Mouse (Mus musculus): ENCODE measurements around the gene Tmem235. TPM values are rescaled to one million over a fixed set of nuclear protein-coding genes. Genes with fewer than 3 reads are reported as not detected.

Gene Tmem235
- polyA plus RNA-seq, 1 experiment from 2014 or later: not detected

DNA sequence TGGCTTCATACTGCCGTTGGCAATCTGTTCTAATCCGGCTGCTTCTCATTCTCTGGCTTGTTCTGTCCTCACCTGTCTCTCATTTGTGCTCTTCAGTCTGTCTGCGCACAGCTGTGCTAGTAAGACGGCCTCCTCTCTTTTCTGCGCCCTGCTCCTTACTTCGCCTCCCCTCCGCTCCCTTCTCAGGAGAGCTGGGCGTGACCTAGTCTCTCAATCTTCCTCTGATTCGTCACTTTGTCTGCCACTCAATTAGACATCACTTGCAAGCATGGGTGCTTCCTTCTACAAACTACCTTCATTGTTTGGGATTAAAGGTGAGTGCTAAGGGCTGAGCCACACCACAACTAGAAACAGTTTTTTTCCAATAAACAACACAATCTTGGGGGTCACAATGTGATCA, 6.3 kb upstream of the Tmem235 start:
- Histone ChIP-seq H3K4me3 (no peak overlapping the region), H3K4me2 (no peak overlapping the region), H3K9me3 (no peaks in the 10 kb centered on the region), H3K36me3 (replicated peaks) (no peaks in the 10 kb centered on the region), H3K27me3 (replicated peaks) (no peaks in the 10 kb centered on the region), H3K27ac (no peak overlapping the region), H3K9ac (no peak overlapping the region), H3K4me1 (peaks cover 10% of the 10 kb centered on the region)
- ATAC-seq (replicated peaks): no peak
- 93% methylated on average over 9 of the region's 9 CpGs for WGBS

DNA sequence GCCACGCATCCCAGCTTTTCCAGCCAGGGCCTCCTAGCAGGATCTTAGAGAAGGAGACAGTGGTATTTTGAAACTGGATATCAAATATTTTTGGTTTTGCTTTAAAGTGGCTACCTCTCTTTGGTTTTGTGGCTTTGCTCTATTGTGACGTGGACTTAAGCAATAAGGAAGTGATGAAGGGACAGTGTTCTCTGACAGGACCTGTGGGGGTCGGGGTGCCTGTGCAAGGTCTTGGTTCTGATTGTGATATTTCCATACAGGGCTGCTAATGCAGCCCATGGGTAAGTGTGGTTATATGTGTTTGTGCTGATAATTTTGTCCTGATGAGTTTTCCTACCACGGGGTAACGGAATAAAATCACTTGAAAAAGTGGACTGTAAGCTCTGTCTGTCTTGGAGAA, 5.2 kb upstream of the Tmem235 start:
- WGBS: 95% methylated on average over 5 of the region's 5 CpGs
- Histone ChIP-seq H3K9ac (no peak overlapping the region), H3K4me2 (no peak overlapping the region)

DNA sequence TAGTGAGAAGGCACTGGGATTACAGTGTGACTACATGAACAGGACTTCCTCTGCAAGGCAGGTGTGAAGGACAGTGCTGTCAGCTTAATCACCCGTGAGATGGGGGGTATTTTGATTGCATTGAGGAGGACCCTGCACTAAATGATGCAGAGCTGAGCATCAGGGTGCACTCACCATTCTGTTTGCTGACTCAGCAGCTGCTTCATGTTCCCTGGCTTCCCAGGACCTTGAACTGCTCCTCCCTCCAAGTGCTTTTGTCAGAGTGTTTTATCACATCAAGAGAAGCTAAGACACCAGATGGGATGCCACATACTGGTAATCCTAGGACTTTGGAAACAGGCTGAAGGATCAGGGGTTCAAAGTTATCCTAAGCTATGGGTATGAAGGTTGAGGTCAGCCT, 4.6 kb upstream of the Tmem235 start:
- peaks cover 15% of the 10 kb centered on the region for H3K27me3 ChIP-seq (replicated peaks)
- no peak overlapping the region for H3K4me3 ChIP-seq
- no peak overlapping the region for H3K4me2 ChIP-seq
- ATAC-seq (replicated peaks): no peak
- WGBS: 75% methylated on average over 1 of the region's 1 CpGs
- peaks cover 3% of the 10 kb centered on the region; the same call in 1 of the 2 replicates for H3K4me1 ChIP-seq
- no peaks in the 10 kb centered on the region for H3K36me3 ChIP-seq (replicated peaks)
- no peaks in the 10 kb centered on the region for H3K9me3 ChIP-seq
- no peak overlapping the region for H3K9ac ChIP-seq
- no peak overlapping the region for H3K27ac ChIP-seq

More for the DNA sequence above, 5.2 kb upstream of the Tmem235 start:
- H3K27ac ChIP-seq: no peak overlapping the region
- no peak for ATAC-seq (replicated peaks)
- no peaks in the 10 kb centered on the region for H3K4me1 ChIP-seq
- H3K36me3 ChIP-seq (replicated peaks): no peaks in the 10 kb centered on the region
- no peaks in the 10 kb centered on the region for H3K9me3 ChIP-seq
- H3K4me3 ChIP-seq: no peak overlapping the region
- H3K27me3 ChIP-seq (replicated peaks): peaks cover 8% of the 10 kb centered on the region

DNA sequence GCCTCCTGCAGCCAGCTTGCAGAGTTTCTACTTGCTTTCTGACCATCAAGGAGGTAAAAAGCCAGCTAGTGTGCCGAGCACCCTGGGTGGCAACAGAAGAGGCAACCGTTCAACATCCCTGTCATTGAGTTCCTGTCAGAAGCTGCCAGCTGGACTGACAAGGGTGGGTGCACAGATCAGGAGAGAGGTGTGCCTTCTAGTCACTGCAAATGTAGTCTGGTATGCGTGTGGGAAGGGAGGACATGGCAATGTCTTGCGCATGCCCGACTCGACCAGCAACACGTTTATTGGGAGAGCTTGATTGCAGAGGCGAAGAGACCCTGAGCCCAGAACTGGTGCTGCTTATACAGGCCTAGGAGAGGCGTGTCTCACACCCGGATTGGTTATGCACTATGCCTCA, 3.1 kb upstream of the Tmem235 start:
- 91% methylated on average over 10 of the region's 10 CpGs for WGBS
- no peak overlapping the region for H3K9ac ChIP-seq
- ATAC-seq (replicated peaks): no peak
- no peaks in the 10 kb centered on the region for H3K36me3 ChIP-seq (replicated peaks)
- no peaks in the 10 kb centered on the region for H3K9me3 ChIP-seq
- peaks cover 3% of the 10 kb centered on the region; the same call in 1 of the 2 replicates for H3K4me1 ChIP-seq
- H3K27me3 ChIP-seq (replicated peaks): peaks cover 23% of the 10 kb centered on the region
- H3K27ac ChIP-seq: no peak overlapping the region
- H3K4me3 ChIP-seq: no peak overlapping the region
- H3K4me2 ChIP-seq: no peak overlapping the region

DNA sequence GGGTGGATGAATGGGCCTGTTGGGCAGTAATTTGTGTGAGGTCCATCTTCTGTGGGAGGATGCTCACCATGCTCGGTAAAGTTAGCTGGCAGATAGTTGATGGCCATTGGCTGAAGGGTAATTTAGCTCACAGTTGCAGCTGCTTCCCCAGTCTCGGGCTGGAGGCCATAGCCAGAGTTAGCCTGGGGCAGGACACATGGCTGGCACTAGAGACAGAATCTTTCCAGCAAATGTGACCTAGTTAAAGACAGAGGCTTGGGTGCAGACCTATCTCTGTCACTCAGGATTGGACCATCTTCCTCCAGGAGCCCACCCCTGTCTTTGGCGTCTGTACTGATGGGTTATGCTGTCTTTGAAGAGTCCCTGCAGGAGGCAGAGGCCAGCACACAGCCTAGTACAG, 2.2 kb upstream of the Tmem235 start:
- no peak overlapping the region for H3K27ac ChIP-seq
- 57% methylated on average over 3 of the region's 3 CpGs for WGBS
- no peaks in the 10 kb centered on the region for H3K9me3 ChIP-seq
- no peak for ATAC-seq (replicated peaks)
- H3K27me3 ChIP-seq (replicated peaks): peaks cover 24% of the 10 kb centered on the region
- no peak overlapping the region for H3K9ac ChIP-seq
- H3K4me3 ChIP-seq: no peak overlapping the region
- no peaks in the 10 kb centered on the region for H3K36me3 ChIP-seq (replicated peaks)
- H3K4me1 ChIP-seq: peaks cover 3% of the 10 kb centered on the region; the same call in 1 of the 2 replicates
- H3K4me2 ChIP-seq: no peak overlapping the region

DNA sequence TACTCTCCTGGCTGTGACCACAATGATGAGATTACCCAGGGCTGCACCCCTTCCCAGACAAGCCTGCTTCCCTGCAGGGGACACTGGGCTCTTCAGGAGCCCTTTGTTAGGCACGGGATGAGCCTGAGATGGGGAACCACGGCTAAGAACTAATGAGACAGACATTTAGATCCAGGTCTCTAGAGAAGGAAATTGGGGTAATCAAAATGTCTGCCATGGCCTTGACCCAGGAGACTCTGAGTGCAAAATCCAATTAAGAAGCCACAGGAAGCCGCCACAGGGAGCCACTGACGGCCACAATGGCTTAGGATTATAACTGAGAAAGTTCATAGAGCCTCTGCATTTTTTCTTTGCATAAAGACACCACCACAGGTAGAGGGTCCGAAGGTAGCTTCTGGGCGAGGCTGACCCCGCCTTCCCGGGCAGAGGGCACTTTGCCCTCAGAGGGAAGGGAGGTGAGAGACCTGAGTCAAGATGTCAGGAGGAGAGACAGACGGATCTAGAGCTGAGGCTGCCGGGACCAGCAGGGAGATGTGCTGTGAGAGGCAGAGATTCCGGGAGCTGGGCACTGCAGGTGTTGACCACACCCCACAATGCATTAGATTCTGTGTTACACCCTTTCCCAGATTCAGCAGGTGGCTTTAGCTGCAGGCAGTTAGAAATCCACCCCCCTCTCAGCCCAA, 2.8 kb downstream of the Tmem235 start:
- WGBS: 25% methylated on average over 11 of the region's 11 CpGs

DNA sequence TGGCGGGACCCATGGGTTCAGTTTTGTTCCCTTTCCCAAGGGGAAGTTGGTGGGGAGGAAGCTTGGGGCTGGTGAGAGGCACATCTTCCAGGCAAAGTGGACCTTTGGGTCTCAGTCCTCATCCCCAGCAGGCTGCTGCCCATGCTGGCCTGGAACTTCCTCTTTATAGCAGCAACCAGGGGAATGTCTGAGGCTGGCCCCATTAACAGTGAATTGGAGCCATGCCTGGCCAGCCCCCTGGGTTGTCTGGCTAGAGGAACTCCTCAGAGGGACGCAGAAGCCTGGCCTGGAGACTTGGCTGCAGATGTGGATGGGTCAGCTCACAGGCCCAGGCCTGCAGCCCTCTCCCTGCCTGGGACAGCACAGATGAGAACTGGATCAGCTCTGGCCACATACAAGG, 4.3 kb downstream of the Tmem235 start:
- peaks cover 12% of the 10 kb centered on the region for H3K4me1 ChIP-seq
- whole genome bisulfite sequencing: 70% methylated on average over 2 of the region's 2 CpGs
- no peak overlapping the region for H3K4me2 ChIP-seq
- H3K27me3 ChIP-seq (replicated peaks): peaks cover 28% of the 10 kb centered on the region
- no peak for ATAC-seq (replicated peaks)
- H3K36me3 ChIP-seq (replicated peaks): no peaks in the 10 kb centered on the region
- H3K9ac ChIP-seq: no peak overlapping the region
- H3K9me3 ChIP-seq: no peaks in the 10 kb centered on the region
- H3K27ac ChIP-seq: no peak overlapping the region
- no peak overlapping the region for H3K4me3 ChIP-seq

More for the DNA sequence above, 2.8 kb downstream of the Tmem235 start:
- H3K4me2 ChIP-seq: no peak overlapping the region
- H3K4me1 ChIP-seq: peaks cover 12% of the 10 kb centered on the region
- no peak overlapping the region for H3K4me3 ChIP-seq
- H3K36me3 ChIP-seq (replicated peaks): no peaks in the 10 kb centered on the region
- ATAC-seq (replicated peaks): no peak
- H3K27ac ChIP-seq: no peak overlapping the region
- no peak overlapping the region for H3K9ac ChIP-seq
- no peaks in the 10 kb centered on the region for H3K9me3 ChIP-seq
- peaks cover 31% of the 10 kb centered on the region for H3K27me3 ChIP-seq (replicated peaks)

DNA sequence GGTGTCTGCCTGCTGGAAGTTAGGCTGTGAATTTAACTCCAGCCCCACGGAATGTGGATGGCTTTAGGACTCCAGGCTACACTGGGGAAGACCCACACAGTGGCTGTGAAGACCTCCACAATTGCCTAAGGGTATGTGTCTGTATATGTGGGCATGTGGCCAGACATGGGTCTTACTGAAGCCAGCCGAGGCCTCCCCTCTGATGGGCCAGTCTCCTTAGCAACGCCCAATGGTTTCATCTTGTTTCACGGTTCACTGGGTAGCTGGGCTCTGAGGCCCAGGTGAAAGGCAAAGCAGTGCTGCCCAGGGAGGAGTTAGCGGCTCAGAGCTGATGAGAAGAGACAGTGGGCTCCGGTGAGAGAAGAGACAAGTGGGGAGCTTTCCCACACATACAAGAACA, 5.4 kb downstream of the Tmem235 start:
- no peak overlapping the region for H3K4me3 ChIP-seq
- H3K27ac ChIP-seq: peak overlapping the region; percentile 8; the same call in 1 of the 2 replicates
- H3K4me1 ChIP-seq: peaks cover 17% of the 10 kb centered on the region
- H3K27me3 ChIP-seq (replicated peaks): peaks cover 16% of the 10 kb centered on the region
- H3K4me2 ChIP-seq: no peak overlapping the region
- no peak overlapping the region for H3K9ac ChIP-seq
- ATAC-seq (replicated peaks): no peak
- WGBS: 16% methylated on average over 6 of the region's 6 CpGs
- H3K9me3 ChIP-seq: no peaks in the 10 kb centered on the region
- no peaks in the 10 kb centered on the region for H3K36me3 ChIP-seq (replicated peaks)

DNA sequence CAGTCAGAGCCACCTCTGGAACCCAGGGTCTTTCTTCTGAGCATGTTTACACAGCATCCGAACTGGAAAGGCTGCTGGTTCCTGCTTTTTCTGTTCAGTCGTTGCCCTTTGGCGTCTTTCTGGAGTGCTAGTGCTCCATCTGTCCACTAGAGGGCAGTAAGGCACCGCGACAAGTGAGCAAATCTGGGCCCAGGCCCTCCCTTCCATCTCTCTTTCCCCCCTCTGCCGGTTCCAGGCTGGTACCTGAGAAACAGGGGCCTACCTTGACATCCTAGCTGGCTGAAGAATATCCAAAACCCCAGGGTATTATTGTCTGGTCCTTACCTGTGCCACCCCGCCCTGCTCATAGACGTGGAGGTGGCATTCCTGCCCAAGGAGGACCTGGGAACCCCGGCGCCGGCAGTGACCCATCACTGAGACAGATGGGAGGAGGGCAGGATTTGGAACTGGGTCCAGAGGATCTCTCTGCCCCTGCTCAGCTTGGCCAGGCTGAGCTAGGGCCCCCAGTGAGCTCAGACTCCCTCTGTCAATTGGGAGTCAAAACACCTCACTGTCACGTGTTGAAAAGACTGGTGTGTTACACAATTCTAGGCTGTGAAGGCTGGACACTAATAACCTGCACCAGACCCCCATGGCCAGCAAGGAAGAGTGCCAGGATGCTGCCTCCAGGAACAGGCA, 10.3 kb downstream of the Tmem235 start:
- Histone ChIP-seq H3K9ac (0 out of 2 replicates have a peak overlapping the region, but pooled peaks have one; percentile 24), H3K27me3 (replicated peaks) (no peaks in the 10 kb centered on the region), H3K4me1 (peaks cover 25% of the 10 kb centered on the region), H3K4me2 (no peak overlapping the region), H3K36me3 (replicated peaks) (no peaks in the 10 kb centered on the region), H3K4me3 (no peak overlapping the region), H3K27ac (no peak overlapping the region), H3K9me3 (no peaks in the 10 kb centered on the region)
- 34% methylated on average over 12 of the region's 12 CpGs for WGBS
- peak; percentile 33; the same call in 1 of the 2 replicates for ATAC-seq (replicated peaks)

DNA sequence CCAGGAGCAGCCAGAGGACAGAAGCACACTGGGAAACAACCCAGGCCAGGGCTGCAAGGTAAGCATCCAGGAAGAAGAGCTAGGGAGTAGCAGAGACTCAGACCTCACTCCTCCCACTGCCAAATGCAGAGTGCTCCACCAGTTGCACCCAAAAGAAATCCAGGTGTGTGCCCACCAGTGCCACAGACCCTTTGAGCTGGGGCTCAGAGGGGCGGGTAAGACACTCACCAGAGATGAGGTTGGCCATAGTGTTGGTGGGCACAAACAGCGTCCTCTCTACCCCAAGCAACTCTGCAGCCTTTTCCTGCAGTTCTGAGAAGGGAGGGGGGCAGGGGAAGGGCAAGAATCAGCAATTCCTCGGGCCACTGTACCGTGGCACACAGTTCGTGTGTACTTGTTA, 10.8 kb downstream of the Tmem235 start:
- Histone ChIP-seq H3K4me1 (peaks cover 19% of the 10 kb centered on the region), H3K9me3 (no peaks in the 10 kb centered on the region), H3K27ac (no peak overlapping the region), H3K27me3 (replicated peaks) (no peaks in the 10 kb centered on the region), H3K9ac (no peak overlapping the region), H3K4me2 (no peak overlapping the region), H3K4me3 (no peak overlapping the region), H3K36me3 (replicated peaks) (no peaks in the 10 kb centered on the region)
- ATAC-seq (replicated peaks): no peak
- 75% methylated on average over 5 of the region's 5 CpGs for WGBS

DNA sequence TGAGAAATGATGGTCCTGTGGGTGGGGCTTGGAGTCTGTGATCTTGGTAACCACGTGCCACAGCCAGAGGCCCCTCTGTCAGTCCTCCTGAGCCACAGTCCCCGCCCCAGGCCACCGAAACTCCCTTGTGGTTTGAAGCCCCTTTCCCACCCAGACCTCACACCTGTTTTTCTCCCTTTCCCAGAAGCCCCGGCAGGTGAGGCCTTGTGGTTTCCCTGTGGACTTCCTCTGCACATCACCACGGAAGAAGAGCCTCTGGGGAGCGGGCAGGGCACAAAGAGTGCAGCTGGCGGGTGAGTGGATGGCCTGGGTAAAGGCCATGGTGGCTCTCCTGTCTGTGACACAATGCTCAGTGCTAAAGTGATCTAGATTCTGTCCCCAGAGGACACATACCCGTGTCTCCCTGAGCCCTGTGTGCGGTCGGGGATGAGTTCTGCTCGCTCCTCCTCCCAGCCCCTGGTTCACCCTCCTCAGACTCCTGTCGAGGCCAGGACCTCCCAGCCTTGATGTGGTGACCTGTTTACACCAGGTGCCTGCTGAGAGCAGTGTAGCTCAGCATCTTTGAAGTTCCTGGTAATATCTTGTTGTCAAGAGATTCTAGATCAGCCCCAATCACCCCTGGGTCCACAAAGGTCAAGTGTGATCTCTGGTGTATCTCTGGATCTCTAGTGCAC, 11.5 kb downstream of the Tmem235 start:
- 65% methylated on average over 12 of the region's 12 CpGs for WGBS
- Histone ChIP-seq H3K36me3 (replicated peaks) (no peaks in the 10 kb centered on the region), H3K4me1 (peaks cover 18% of the 10 kb centered on the region), H3K27ac (no peak overlapping the region), H3K9me3 (no peaks in the 10 kb centered on the region), H3K27me3 (replicated peaks) (no peaks in the 10 kb centered on the region), H3K4me2 (peak overlapping the region; percentile 74), H3K9ac (no peak overlapping the region), H3K4me3 (no peak overlapping the region)
- no peak for ATAC-seq (replicated peaks)

DNA sequence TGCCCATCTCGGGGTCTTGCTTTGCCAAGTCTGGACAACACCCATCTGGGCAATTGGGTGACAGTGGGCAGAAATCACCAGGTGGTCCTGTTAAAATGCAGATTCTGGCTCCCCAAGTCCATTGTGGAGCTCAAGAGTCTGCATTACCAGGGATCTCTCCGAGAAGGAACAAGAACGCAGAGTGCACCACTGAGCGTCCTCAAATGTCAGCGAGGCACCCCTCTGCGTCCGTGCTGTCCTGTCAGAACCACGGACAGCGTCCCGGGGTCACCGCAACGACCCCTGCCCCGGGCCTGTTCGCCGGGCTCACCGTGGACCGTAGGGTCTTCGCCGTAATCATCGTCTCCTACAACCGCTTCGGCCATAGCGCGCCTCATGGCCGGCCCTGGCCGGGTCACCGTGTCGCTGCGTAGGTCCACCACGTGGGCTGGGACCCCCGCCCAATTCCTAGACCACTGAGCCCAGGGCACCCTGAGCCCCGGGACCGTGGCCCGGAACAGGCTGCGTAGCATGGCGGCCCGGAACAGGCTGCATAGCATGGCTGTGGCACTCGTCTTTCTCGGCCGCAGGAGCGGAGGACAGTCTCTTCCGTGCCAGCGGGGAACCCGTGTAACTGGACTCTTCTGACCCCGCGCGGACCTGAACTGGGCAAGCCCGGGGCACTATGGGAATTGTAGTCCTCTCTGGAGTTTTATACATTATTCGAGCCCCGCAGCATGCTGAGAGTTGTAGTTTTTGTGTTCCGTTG, 12.5 kb downstream of the Tmem235 start, which contains the start of gene Tha1:
Tha1 (minus strand) TSS at position 621 of the 748 bp plus-strand sequence.
- Histone ChIP-seq H3K36me3 (replicated peaks) (no peaks in the 10 kb centered on the region), H3K9me3 (no peaks in the 10 kb centered on the region), H3K27me3 (replicated peaks) (no peaks in the 10 kb centered on the region), H3K9ac (peak within 1 kb of the TSS; percentile 64), H3K27ac (no peak within 1 kb of the TSS; the same call in 1 of the 2 replicates), H3K4me2 (peak within 1 kb of the TSS; percentile 74), H3K4me3 (peak within 1 kb of the TSS; percentile 56), H3K4me1 (peaks cover 21% of the 10 kb centered on the region)
- ATAC-seq (replicated peaks): peak; percentile 80
- WGBS: 2% methylated on average over 51 of the region's 51 CpGs
